Mouse (Mus musculus) CH12.LX (cell line): ENCODE measurements around the gene Ltb.

Source experiments
- CHD1 ChIP-seq: IDR thresholded peaks from 2 replicates; pipeline ENCODE4 v1.6.1; 2012; ENCODE audit warnings: low read depth, low read length, improper control_type of control experiment, inconsistent platforms
- CTCF ChIP-seq, 2 experiments: IDR thresholded peaks in 1 of 2; conservative IDR thresholded peaks in 1 of 2; 2 replicates each; pipeline ENCODE4 v1.5.1; 2011 to 2012; ENCODE audit warnings: low read depth in 2 of 2, low read length in 2 of 2, improper control_type of control experiment in 1 of 2, inconsistent platforms in 1 of 2, mild to moderate bottlenecking in 1 of 2, moderate library complexity in 1 of 2
- GABPA ChIP-seq: IDR thresholded peaks from 2 replicates; pipeline ENCODE4 v1.6.1; 2012; ENCODE audit warnings: low read depth, low read length, improper control_type of control experiment, inconsistent platforms; ENCODE audit not compliant: insufficient replicate concordance
- HCFC1 ChIP-seq: IDR thresholded peaks from 2 replicates; pipeline ENCODE4 v1.6.1; 2012; ENCODE audit warnings: low read depth, mild to moderate bottlenecking, inconsistent platforms, low read length, improper control_type of control experiment
- IRF4 ChIP-seq: IDR thresholded peaks from 2 replicates; pipeline ENCODE4 v1.6.1; 2014; ENCODE audit warnings: low read depth, mild to moderate bottlenecking, inconsistent platforms, low read length, improper control_type of control experiment
- MYC ChIP-seq: IDR thresholded peaks from 2 replicates; pipeline ENCODE4 v1.6.1; 2011; ENCODE audit warnings: low read depth, mild to moderate bottlenecking, improper control_type of control experiment, low read length
- POLR2A ChIP-seq: IDR thresholded peaks from 2 replicates; pipeline ENCODE4 v1.6.1; 2011; ENCODE audit warnings: low read depth, mild to moderate bottlenecking, improper control_type of control experiment, low read length
- SIN3A ChIP-seq: IDR thresholded peaks from 2 replicates; pipeline ENCODE4 v1.6.1; 2012; ENCODE audit warnings: low read length, improper control_type of control experiment, inconsistent platforms
- TCF12 ChIP-seq: IDR thresholded peaks from 2 replicates; pipeline ENCODE4 v1.6.1; 2014; ENCODE audit warnings: low read depth, mild to moderate bottlenecking, inconsistent platforms, low read length, improper control_type of control experiment
- USF2 ChIP-seq: conservative IDR thresholded peaks from 2 replicates; pipeline ENCODE4 v1.6.1; 2011; ENCODE audit warnings: low read depth, low read length, improper control_type of control experiment

GRCm38 (mm10) chr17:35180093-35180492 lies 14.1 kb upstream of the Ltb start:
- TF ChIP-seq SIN3A (no peak), IRF4 (no peak), GABPA (no peak), POLR2A (no peak), MYC (no peak), CTCF (conservative IDR thresholded peaks at IDR 0.05 in 1 of 2, IDR thresholded peaks at IDR 0.05 in 1 of 2; ENCODE audit: low read depth in 2 of 2, low read length in 2 of 2) (no peak), TCF12 (no peak), USF2 (no peak), HCFC1 (no peak), CHD1 (no peak)
